Mouse (Mus musculus) hindbrain, postnatal 0 days (tissue): ENCODE data around the gene Kif22. TPM values are rescaled to one million over a fixed set of nuclear protein-coding genes. Genes with fewer than 3 reads are reported as not detected.

Experiments used
- ATAC-seq: fragments of 200-750 bp; cut with Nextera tagmentation; 2 replicates; pipeline ENCODE4 v1.8.0; 2017; ENCODE audit warnings: mild to moderate bottlenecking, moderate TSS enrichment, moderate library complexity
- DNase-seq: peaks from one replicate; pipeline ENCODE4 v3.0.0-alpha.2; 2015; ENCODE audit warnings: low spot score
- H3K27ac ChIP-seq: fragments of 300-500 bp; sonication (generic); 2 replicates; pipeline ENCODE4 v1.5.1; 2014; ENCODE audit warnings: mild to moderate bottlenecking
- H3K27me3 ChIP-seq: fragments of 300-500 bp; sonication (generic); 2 replicates; pipeline ENCODE4 v1.6.1; 2014; ENCODE audit warnings: low read length, mixed read lengths; ENCODE audit not compliant: insufficient read depth
- H3K36me3 ChIP-seq: fragments of 300-500 bp; sonication (generic); 2 replicates; pipeline ENCODE4 v1.6.1; 2014; ENCODE audit warnings: low read length, mixed read lengths; ENCODE audit not compliant: insufficient read depth
- H3K4me1 ChIP-seq: fragments of 300-500 bp; sonication (generic); 2 replicates; pipeline ENCODE4 v1.6.1; 2014; ENCODE audit warnings: antibody characterized with exemption, low read length, mixed read lengths; ENCODE audit not compliant: insufficient read depth
- H3K4me2 ChIP-seq: fragments of 300-500 bp; sonication (generic); 2 replicates; pipeline ENCODE4 v1.6.1; 2014; ENCODE audit warnings: low read depth, mild to moderate bottlenecking, low read length, moderate library complexity, mixed read lengths
- H3K4me3 ChIP-seq: fragments of 300-500 bp; sonication (generic); 2 replicates; pipeline ENCODE4 v1.5.1; 2014; ENCODE audit warnings: low read length
- H3K9ac ChIP-seq: fragments of 300-500 bp; sonication (generic); replicated peaks from 2 replicates; pipeline ENCODE4 v1.6.1; 2014; ENCODE audit warnings: mild to moderate bottlenecking, low read length, moderate library complexity, mixed read lengths
- H3K9me3 ChIP-seq: fragments of 300-500 bp; sonication (generic); 2 replicates; pipeline ENCODE4 v1.6.1; 2016; ENCODE audit warnings: low read length, mixed read lengths
- CTCF ChIP-seq: IDR thresholded peaks from 2 replicates; pipeline ENCODE4 v1.5.1; 2016; ENCODE audit warnings: antibody characterized with exemption, control low read depth, low read depth
- WGBS: fragments of 180-500 bp; shearing (Covaris S2); extraction: QIAGEN DNeasy Blood & Tissue Kit; methylation state at CpG from one replicate; pipeline ENCODE4 v1.1.7; 2014; 5-methylcytosine and 5-hydroxymethylcytosine counted together
- microRNA-seq, 2 experiments: library from miRNA; unstranded; fragments of <30 nt; microRNA quantifications; one replicate each; pipeline ENCODE4; 2016
- polyA plus RNA-seq: library from polyadenylated mRNA; unstranded; fragments of >200 nt; fragmentation: Nextera tagmentation; extraction: Ambion mirVana; gene quantifications from 2 replicates; pipeline ENCODE4 v1.2.1, GENCODE M21; 2015
- total RNA-seq: library from RNA; depleted of rRNA; stranded (reverse); fragments of >200 nt; gene quantifications from 2 replicates; pipeline ENCODE4 v1.2.3, GENCODE M21; 2014; rRNA removed

Kif22 gene
- total and polyA plus RNA-seq, 2 experiments from 2014 or later = 8.1 to 24.5 TPM

DNA sequence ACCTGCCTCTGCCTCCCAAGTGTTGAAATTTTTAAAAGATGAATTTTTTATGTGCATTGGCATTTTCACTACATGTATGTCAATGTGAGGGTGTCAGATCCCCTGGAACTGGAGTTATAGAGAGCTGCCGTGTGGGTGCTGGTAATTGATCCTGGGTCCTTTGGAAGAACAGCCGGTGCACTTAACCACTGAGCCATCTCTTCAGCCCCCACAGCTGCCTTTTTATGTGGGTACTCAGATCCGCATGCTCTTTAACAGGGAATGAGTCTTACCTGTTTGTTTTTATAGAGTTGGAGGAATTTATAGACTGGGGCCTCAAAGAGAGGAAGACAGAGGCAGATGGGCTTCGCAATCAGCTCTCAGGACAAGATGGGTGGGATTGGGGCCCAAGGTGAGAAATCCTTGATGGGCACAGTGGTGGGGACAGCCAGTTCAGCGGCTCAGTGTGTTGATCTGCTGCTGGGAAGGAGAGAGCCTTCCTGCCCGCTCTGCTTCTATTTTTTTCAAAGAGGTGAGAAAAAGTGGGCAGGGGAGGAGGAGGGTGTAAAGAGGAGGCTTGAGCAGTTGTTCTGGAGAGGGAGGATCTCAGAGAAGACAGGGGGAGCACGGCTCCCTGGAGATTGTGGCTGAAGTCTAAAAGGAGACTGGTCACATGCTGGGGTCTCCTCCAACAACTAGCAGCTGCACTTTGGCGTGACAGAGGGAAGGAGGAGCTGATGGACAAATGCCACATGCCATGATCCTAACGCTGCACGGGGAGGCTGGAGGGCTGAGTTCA lies 57.4 kb downstream of the Kif22 start:
- no peak overlapping the region for H3K4me3 ChIP-seq
- H3K9ac ChIP-seq = no peak overlapping the region
- H3K27me3 ChIP-seq = no peaks in the 10 kb centered on the region
- no peaks in the 10 kb centered on the region for H3K4me1 ChIP-seq
- no peak for ATAC-seq
- WGBS = 57% methylated on average over 10 of the region's 10 CpGs
- no peak for DNase-seq
- H3K4me2 ChIP-seq = no peak overlapping the region
- H3K36me3 ChIP-seq = peaks cover 8% of the 10 kb centered on the region; the same call in 1 of the 2 replicates
- no peak overlapping the region for H3K27ac ChIP-seq
- H3K9me3 ChIP-seq = no peaks in the 10 kb centered on the region
- TF ChIP-seq CTCF = no peak

DNA sequence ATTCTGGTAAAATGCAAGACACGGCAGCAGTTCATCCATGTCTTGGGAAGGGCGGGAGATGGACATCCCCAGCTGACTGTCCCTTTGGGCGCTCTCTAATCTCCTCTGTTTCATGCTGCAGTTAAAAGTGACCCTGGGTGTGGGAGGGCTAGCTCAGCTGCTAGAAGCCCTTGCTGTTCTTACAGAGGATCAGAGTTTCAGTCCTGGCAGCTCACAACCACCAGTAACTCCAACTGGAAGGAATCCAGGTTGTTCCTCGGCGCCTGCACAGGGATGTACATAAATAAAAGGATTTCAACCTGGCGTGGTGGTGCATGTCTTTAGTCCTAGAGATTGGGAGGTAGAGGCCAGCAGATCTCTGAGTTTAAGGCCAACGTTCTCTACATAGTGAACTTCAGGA lies 59.2 kb downstream of the Kif22 start:
- no peaks in the 10 kb centered on the region for H3K9me3 ChIP-seq
- H3K27me3 ChIP-seq = no peaks in the 10 kb centered on the region
- no peak for DNase-seq
- 81% methylated on average over 7 of the region's 7 CpGs for WGBS
- no peak for ATAC-seq
- no peak overlapping the region for H3K4me3 ChIP-seq
- no peak overlapping the region for H3K27ac ChIP-seq
- H3K4me2 ChIP-seq = no peak overlapping the region
- peaks cover 25% of the 10 kb centered on the region for H3K36me3 ChIP-seq
- H3K9ac ChIP-seq = no peak overlapping the region
- no peak for TF ChIP-seq CTCF
- 0 out of 2 replicates have a peak, but pooled peaks cover under 1% of the 10 kb centered on the region for H3K4me1 ChIP-seq

DNA sequence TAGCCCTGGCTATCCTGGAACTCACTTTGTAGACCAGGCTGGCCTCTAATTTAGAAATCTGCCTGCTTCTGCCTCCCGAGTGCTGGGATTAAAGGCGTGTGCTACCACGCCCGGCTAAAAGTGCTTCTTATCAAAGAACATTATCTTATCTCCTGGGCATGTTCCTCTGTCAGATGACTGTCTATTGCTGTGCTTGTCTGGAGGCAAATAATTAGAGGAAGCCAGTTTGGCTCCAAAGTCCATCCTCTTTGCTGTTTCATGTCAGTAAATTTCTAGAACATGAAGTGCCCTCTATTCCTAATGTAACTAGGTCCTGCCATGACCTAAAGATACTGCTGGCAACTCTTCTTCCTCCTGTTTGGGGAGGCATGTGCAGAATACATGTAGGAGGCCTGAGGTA lies 60.2 kb downstream of the Kif22 start:
- Histone ChIP-seq H3K36me3 (peaks cover 28% of the 10 kb centered on the region), H3K9ac (no peak overlapping the region), H3K4me3 (no peak overlapping the region), H3K27ac (no peak overlapping the region), H3K4me2 (no peak overlapping the region), H3K9me3 (no peaks in the 10 kb centered on the region), H3K4me1 (peaks cover 5% of the 10 kb centered on the region; the same call in 1 of the 2 replicates), H3K27me3 (no peaks in the 10 kb centered on the region)
- ATAC-seq (no peak), DNase-seq (no peak)
- no peak for TF ChIP-seq CTCF
- 93% methylated on average over 4 of the region's 4 CpGs for WGBS

DNA sequence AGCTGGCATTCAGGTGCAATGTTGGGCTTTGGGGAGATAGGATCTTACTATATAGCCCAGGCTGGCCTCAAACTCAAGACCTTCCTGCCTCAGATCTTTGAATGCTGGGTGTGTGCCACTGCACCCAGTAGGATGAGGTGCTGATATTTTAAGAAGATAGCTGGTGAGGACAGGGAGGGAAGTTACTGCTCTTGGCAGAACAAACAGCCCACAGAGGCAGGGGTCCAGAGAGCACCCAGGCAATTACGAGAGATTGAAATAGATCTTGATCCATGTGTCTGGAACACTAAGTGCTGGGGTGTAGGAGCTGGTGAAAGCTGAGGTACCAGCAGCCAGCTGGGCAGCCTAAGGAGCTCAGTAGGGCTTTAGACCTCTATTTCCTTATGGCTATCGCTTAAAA lies 60.7 kb downstream of the Kif22 start:
- ATAC-seq = no peak

DNA sequence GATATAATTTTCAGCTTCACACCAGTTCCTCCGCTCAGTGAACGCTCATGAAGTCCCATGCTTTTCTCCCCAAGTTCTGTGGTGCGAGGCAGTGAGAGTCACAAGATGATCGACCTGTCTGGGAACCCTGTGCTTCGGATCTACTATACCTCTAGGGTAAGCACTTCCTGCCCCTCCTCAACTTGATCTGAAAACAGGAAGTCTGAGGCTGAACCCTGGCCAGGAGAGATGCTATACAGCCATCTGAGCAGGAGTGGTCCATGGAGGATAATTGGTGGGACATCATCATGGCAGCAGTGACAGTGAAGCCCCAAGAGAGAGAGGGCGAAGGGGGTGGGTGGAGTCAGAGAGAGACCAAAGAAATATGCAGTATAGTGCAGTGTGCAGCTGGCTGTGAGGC lies 63.4 kb downstream of the Kif22 start:
- H3K27me3 ChIP-seq = no peaks in the 10 kb centered on the region
- ATAC-seq (no peak), DNase-seq (no peak)
- H3K4me1 ChIP-seq = peaks cover 7% of the 10 kb centered on the region; the same call in 1 of the 2 replicates
- no peak for TF ChIP-seq CTCF
- H3K4me2 ChIP-seq = no peak overlapping the region
- no peak overlapping the region for H3K9ac ChIP-seq
- H3K27ac ChIP-seq = no peak overlapping the region
- peaks cover 28% of the 10 kb centered on the region for H3K36me3 ChIP-seq
- WGBS = 92% methylated on average over 6 of the region's 6 CpGs
- H3K4me3 ChIP-seq = no peak overlapping the region
- no peaks in the 10 kb centered on the region for H3K9me3 ChIP-seq

More for the DNA sequence above, 60.7 kb downstream of the Kif22 start:
- no peak for DNase-seq
- Histone ChIP-seq H3K9ac (no peak overlapping the region), H3K27me3 (no peaks in the 10 kb centered on the region), H3K4me2 (no peak overlapping the region), H3K27ac (no peak overlapping the region), H3K4me3 (no peak overlapping the region), H3K4me1 (peaks cover 7% of the 10 kb centered on the region; the same call in 1 of the 2 replicates), H3K36me3 (peaks cover 28% of the 10 kb centered on the region), H3K9me3 (no peaks in the 10 kb centered on the region)
- WGBS = 93% methylated on average over 2 of the region's 2 CpGs
- TF ChIP-seq CTCF = no peak

Small RNA genes within 50 kb of the gene (microRNA-seq; reads per million reads assigned to microRNA genes)
- gene Gm44343 = 0 reads per million in 2 experiments

Other genes starting within 250 kb of the Kif22 start
Only the 30 nearest of the 31 such genes appear.
- 40.1 and 44.8 TPM in 2 replicates for gene Fam57b, start 244.8 kb downstream of the Kif22 start, total RNA-seq
- 40.7 and 44.3 TPM in 2 replicates for gene Fam57b, start 244.8 kb downstream of the Kif22 start, polyA plus RNA-seq
- gene 4930451I11Rik, start 210.8 kb downstream of the Kif22 start, total RNA-seq = not detected in 2 replicates
- gene 4930451I11Rik, start 210.8 kb downstream of the Kif22 start, polyA plus RNA-seq = 0.54 TPM in 1 of 2 replicates, not detected in the other
- 40.5 and 57.3 TPM in 2 replicates for gene Doc2a, start 195.1 kb downstream of the Kif22 start, total RNA-seq
- 31.3 and 37.6 TPM in 2 replicates for gene Doc2a, start 195.1 kb downstream of the Kif22 start, polyA plus RNA-seq
- gene Hirip3, start 180.5 kb downstream of the Kif22 start, total RNA-seq = 4.3 and 9.4 TPM in 2 replicates
- 20.6 and 21.1 TPM in 2 replicates for gene Hirip3, start 180.5 kb downstream of the Kif22 start, polyA plus RNA-seq
- gene Ino80e, start 180.1 kb downstream of the Kif22 start, total RNA-seq = 61.0 and 66.9 TPM in 2 replicates
- gene Ino80e, start 180.1 kb downstream of the Kif22 start, polyA plus RNA-seq = 85.2 and 85.5 TPM in 2 replicates
- 140 and 143 TPM in 2 replicates for gene Taok2, start 157.8 kb downstream of the Kif22 start, total RNA-seq
- 41.0 and 43.7 TPM in 2 replicates for gene Taok2, start 157.8 kb downstream of the Kif22 start, polyA plus RNA-seq
- gene Tmem219, start 119.6 kb downstream of the Kif22 start, total RNA-seq = 45.9 and 47.0 TPM in 2 replicates
- 35.1 and 39.1 TPM in 2 replicates for gene Tmem219, start 119.6 kb downstream of the Kif22 start, polyA plus RNA-seq
- 113 and 128 TPM in 2 replicates for gene Kctd13, start 113.6 kb downstream of the Kif22 start, total RNA-seq
- 124 and 129 TPM in 2 replicates for gene Kctd13, start 113.6 kb downstream of the Kif22 start, polyA plus RNA-seq
- gene Asphd1, start 92.9 kb downstream of the Kif22 start, total RNA-seq = 35.7 and 58.1 TPM in 2 replicates
- 15.9 and 16.0 TPM in 2 replicates for gene Asphd1, start 92.9 kb downstream of the Kif22 start, polyA plus RNA-seq
- gene Sez6l2, start 91.9 kb downstream of the Kif22 start, total RNA-seq = 253 and 282 TPM in 2 replicates
- 58.8 and 66.5 TPM in 2 replicates for gene Sez6l2, start 91.9 kb downstream of the Kif22 start, polyA plus RNA-seq
- 203 and 240 TPM in 2 replicates for gene Cdipt, start 66.6 kb downstream of the Kif22 start, total RNA-seq
- gene Cdipt, start 66.6 kb downstream of the Kif22 start, polyA plus RNA-seq = 146 and 150 TPM in 2 replicates
- 0.31 TPM in 1 of 2 replicates, not detected in the other for gene Cdiptos, start 66.4 kb downstream of the Kif22 start, total RNA-seq
- 0.95 and 1.4 TPM in 2 replicates for gene Cdiptos, start 66.4 kb downstream of the Kif22 start, polyA plus RNA-seq
- 6.5 and 6.9 TPM in 2 replicates for gene Mvp, start 27.9 kb downstream of the Kif22 start, total RNA-seq
- gene Mvp, start 27.9 kb downstream of the Kif22 start, polyA plus RNA-seq = 5.5 and 5.8 TPM in 2 replicates
- gene Pagr1b, start 26.0 kb downstream of the Kif22 start, total RNA-seq = 1.2 TPM in 1 of 2 replicates, not detected in the other
- gene Pagr1b, start 26.0 kb downstream of the Kif22 start, polyA plus RNA-seq = 0.49 and 1.5 TPM in 2 replicates
- 11.1 and 30.3 TPM in 2 replicates for gene Pagr1a, start 25.1 kb downstream of the Kif22 start, total RNA-seq
- gene Pagr1a, start 25.1 kb downstream of the Kif22 start, polyA plus RNA-seq = 31.2 and 48.6 TPM in 2 replicates
- gene Gm42742, start 21.4 kb downstream of the Kif22 start, total RNA-seq = 7.1 and 40.2 TPM in 2 replicates
- 47.7 and 60.2 TPM in 2 replicates for gene Gm42742, start 21.4 kb downstream of the Kif22 start, polyA plus RNA-seq
- 138 and 144 TPM in 2 replicates for gene Prrt2, start 21.3 kb downstream of the Kif22 start, total RNA-seq
- gene Prrt2, start 21.3 kb downstream of the Kif22 start, polyA plus RNA-seq = 79.0 and 99.9 TPM in 2 replicates
- 222 and 237 TPM in 2 replicates for gene Maz, start 15.4 kb downstream of the Kif22 start, total RNA-seq
- 69.3 and 70.5 TPM in 2 replicates for gene Maz, start 15.4 kb downstream of the Kif22 start, polyA plus RNA-seq
- not detected in 2 replicates for gene Zg16, start 44.9 kb upstream of the Kif22 start, total RNA-seq
- gene Zg16, start 44.9 kb upstream of the Kif22 start, polyA plus RNA-seq = not detected in 2 replicates
- 0.68 and 2.3 TPM in 2 replicates for gene AI467606, start 48.9 kb upstream of the Kif22 start, total RNA-seq
- 1.0 and 1.1 TPM in 2 replicates for gene AI467606, start 48.9 kb upstream of the Kif22 start, polyA plus RNA-seq
- gene Qprt, start 79.8 kb upstream of the Kif22 start, total RNA-seq = 1.0 and 2.0 TPM in 2 replicates
- gene Qprt, start 79.8 kb upstream of the Kif22 start, polyA plus RNA-seq = 1.7 and 1.8 TPM in 2 replicates
- gene Spn, start 95.4 kb upstream of the Kif22 start, total RNA-seq = 0.11 and 0.21 TPM in 2 replicates
- 0.05 and 0.09 TPM in 2 replicates for gene Spn, start 95.4 kb upstream of the Kif22 start, polyA plus RNA-seq
- 59.7 and 75.0 TPM in 2 replicates for gene Cd2bp2, start 153.6 kb upstream of the Kif22 start, total RNA-seq
- gene Cd2bp2, start 153.6 kb upstream of the Kif22 start, polyA plus RNA-seq = 57.0 and 62.3 TPM in 2 replicates
- gene Tbc1d10b, start 166.0 kb upstream of the Kif22 start, total RNA-seq = 68.6 and 69.4 TPM in 2 replicates
- gene Tbc1d10b, start 166.0 kb upstream of the Kif22 start, polyA plus RNA-seq = 25.4 and 28.1 TPM in 2 replicates
- gene Mylpf, start 166.4 kb upstream of the Kif22 start, total RNA-seq = 15.5 TPM in 1 of 2 replicates, not detected in the other
- 3.0 and 3.1 TPM in 2 replicates for gene Mylpf, start 166.4 kb upstream of the Kif22 start, polyA plus RNA-seq
- gene Zfp553, start 190.6 kb upstream of the Kif22 start, total RNA-seq = 41.0 and 43.3 TPM in 2 replicates
- 31.7 and 33.9 TPM in 2 replicates for gene Zfp553, start 190.6 kb upstream of the Kif22 start, polyA plus RNA-seq
- 4.6 and 5.0 TPM in 2 replicates for gene Sept1, start 190.7 kb upstream of the Kif22 start, total RNA-seq
- 3.8 and 5.2 TPM in 2 replicates for gene Sept1, start 190.7 kb upstream of the Kif22 start, polyA plus RNA-seq
- gene Zfp771, start 201.8 kb upstream of the Kif22 start, total RNA-seq = 101 and 108 TPM in 2 replicates
- gene Zfp771, start 201.8 kb upstream of the Kif22 start, polyA plus RNA-seq = 89.0 and 89.2 TPM in 2 replicates
- gene Dctpp1, start 218.2 kb upstream of the Kif22 start, total RNA-seq = 94.1 and 102 TPM in 2 replicates
- gene Dctpp1, start 218.2 kb upstream of the Kif22 start, polyA plus RNA-seq = 112 and 119 TPM in 2 replicates
- gene Sephs2, start 231.6 kb upstream of the Kif22 start, total RNA-seq = 80.3 and 83.2 TPM in 2 replicates
- 79.9 and 83.9 TPM in 2 replicates for gene Sephs2, start 231.6 kb upstream of the Kif22 start, polyA plus RNA-seq